ENCODE assay signal across 9 mouse cellular contexts in genomic region chr17:28455098-28455497, GRCm38 (mm10).
DNase-seq lines count a peak whose midpoint lies in the region; ATAC-seq and TF ChIP-seq lines count a peak whose summit lies in the region.
"Had no signal": no experiment of that assay in that cellular context is flagged by ENCODE, and none has a peak within 500 bp of the region (broad histone marks: within the 10 kb centered on the region; RNA-seq: fewer than 3 reads in every experiment).

No protein-coding gene starts in this region.

- WGBS in liver, adult 2 months: 30% methylated on average over 4 of the region's 4 CpGs

- peak; percentile 62 for TF ChIP-seq CTCF in left cerebral cortex, adult 2 months (IDR thresholded peaks at IDR 0.05)
- 0 out of 2 replicates have a peak, but pooled peaks have one; percentile 44 for TF ChIP-seq CTCF in bone marrow macrophage, adult 2 months (IDR thresholded peaks at IDR 0.05; ENCODE audit: low read depth, low read length)
- peak; percentile 55 for TF ChIP-seq CTCF in liver, adult 2 months (IDR thresholded peaks at IDR 0.05; ENCODE audit: low read depth, low read length)

- no peaks in the 10 kb centered on the region for H3K27me3 ChIP-seq in liver, adult 2 months (ENCODE audit: control insufficient read depth, insufficient read depth, low read length)
- H3K27me3 ChIP-seq: liver, embryonic 15.5 days had no signal

- H3K36me3 ChIP-seq in liver, adult 2 months (ENCODE audit: control insufficient read depth, insufficient read depth, low read length): no peaks in the 10 kb centered on the region
- H3K36me3 ChIP-seq: liver, embryonic 15.5 days had no signal

- no peaks in the 10 kb centered on the region for H3K4me1 ChIP-seq in bone marrow macrophage, adult 2 months (ENCODE audit: control insufficient read depth, insufficient read depth, low read length)
- H3K4me1 ChIP-seq in liver, adult 2 months (ENCODE audit: control insufficient read depth, insufficient read depth, low read length): peaks cover 20% of the 10 kb centered on the region

- peak; percentile 56 for DNase-seq in adrenal gland, adult 2 months
- DNase-seq in adrenal gland, postnatal 25 days: no peak
- peak in 1 of 2 experiments; percentile 18 for DNase-seq in left cerebral cortex, adult 2 months (ENCODE audit: extremely low spot score in 1 of 2, low spot score in 2 of 2)
- no peak for DNase-seq in left cerebral cortex, postnatal 4 days
- peak; percentile 49 for DNase-seq in liver, adult 2 months (ENCODE audit: extremely low read depth, low read depth, low spot score)
- peak; percentile 63 for DNase-seq in thymus, postnatal 25 days

- ATAC-seq in megakaryocyte, adult 5-6 weeks (ENCODE audit: poor library complexity, severe bottlenecking): no peak

- no peak overlapping the region for H3K9ac ChIP-seq in liver, adult 2 months (ENCODE audit: low read depth, low read length)
- H3K9ac ChIP-seq: liver, embryonic 15.5 days had no signal

- peaks cover 12% of the 10 kb centered on the region; the same call in 1 of the 2 replicates for H3K79me2 ChIP-seq in liver, adult 2 months (ENCODE audit: control insufficient read depth, insufficient read depth, low read length)

- H3K27ac ChIP-seq in left cerebral cortex, adult 2 months: no peak overlapping the region
- no peak overlapping the region for H3K27ac ChIP-seq in bone marrow macrophage, adult 2 months (ENCODE audit: insufficient read depth, low read depth, low read length)
- H3K27ac ChIP-seq in liver, adult 2 months (replicated peaks; ENCODE audit: insufficient read depth, low read depth, low read length): no peak overlapping the region
- H3K27ac ChIP-seq: liver, embryonic 15.5 days had no signal

- intact Hi-C loops in left cerebral cortex, adult 2 months (cut with DNase I): loop anchor here (2.0 kb wide), 1 partner anchor 48 kb away; no protein-coding TSS in a partner anchor
- intact Hi-C loops in left cerebral cortex, postnatal 4 days (cut with DNase I): no loop called here

- no peak overlapping the region for H3K4me3 ChIP-seq in left cerebral cortex, adult 2 months
- H3K4me3 ChIP-seq in bone marrow macrophage, adult 2 months (ENCODE audit: insufficient read depth, low read length): no peak overlapping the region
- H3K4me3 ChIP-seq in liver, adult 2 months (ENCODE audit: insufficient read depth, low read depth, low read length): no peak overlapping the region
- H3K4me3 ChIP-seq: liver, embryonic 15.5 days had no signal

- no peak for TF ChIP-seq POLR2A in bone marrow macrophage, adult 2 months (IDR thresholded peaks at IDR 0.05; ENCODE audit: borderline replicate concordance, low read depth, low read length)
- TF ChIP-seq POLR2A in liver, adult 2 months (IDR thresholded peaks at IDR 0.05; ENCODE audit: extremely low read depth, insufficient read depth, low read length): no peak

Comparison
In these comparisons a context has a peak if more than half of its experiments do, and no peak if none do; other contexts are left out.
1. DNase-seq: peak in adrenal gland, adult 2 months (single experiment), liver, adult 2 months (single experiment) and thymus, postnatal 25 days (single experiment); none in adrenal gland, postnatal 25 days (single experiment) and left cerebral cortex, postnatal 4 days (single experiment).
2. Peak in every context shown above with its lines, with median percentiles within 50 percentile points of each other: CTCF ChIP-seq.